Mouse (Mus musculus) Muller cell, postnatal 12 days (primary cell): ENCODE measurements around the gene Vapa.
A peak's percentile ranks its signal among the peaks of the same experiment; 100 is the strongest.

Source experiments
- DNase-seq: peaks from one replicate; pipeline ENCODE4 v3.0.0-alpha.2; 2015; ENCODE audit errors: inconsistent ontology term

Gene Vapa

GRCm38 (mm10) chr17:65613463-65614412 lies at the start of gene Vapa:
Gene Vapa (minus strand): TSS chr17:65613555.
- peak; percentile 99 for DNase-seq

GRCm38 (mm10) chr17:65662662-65663061 lies 49.3 kb upstream of the Vapa start:
- DNase-seq: no peak

- DNase-seq: no peak
Measured at GRCm38 (mm10) chr17:65658416-65658815, 45.1 kb upstream of the Vapa start.

- no peak for DNase-seq
Measured at GRCm38 (mm10) chr17:65657958-65658357, 44.6 kb upstream of the Vapa start.

GRCm38 (mm10) chr17:65656731-65657130 lies 43.4 kb upstream of the Vapa start:
- no peak for DNase-seq

- DNase-seq: no peak
Measured at GRCm38 (mm10) chr17:65656076-65656475, 42.7 kb upstream of the Vapa start.

- DNase-seq: no peak
Measured at GRCm38 (mm10) chr17:65655608-65656007, 42.3 kb upstream of the Vapa start.

- no peak for DNase-seq
Measured at GRCm38 (mm10) chr17:65650598-65650997, 37.2 kb upstream of the Vapa start.

- DNase-seq: no peak
Measured at GRCm38 (mm10) chr17:65649175-65649493, 35.8 kb upstream of the Vapa start.

- DNase-seq: peak; percentile 40
Measured at GRCm38 (mm10) chr17:65648371-65649174, 35.2 kb upstream of the Vapa start.

- DNase-seq: no peak
Measured at GRCm38 (mm10) chr17:65647961-65648360, 34.6 kb upstream of the Vapa start.

GRCm38 (mm10) chr17:65647226-65647625 lies 33.9 kb upstream of the Vapa start:
- no peak for DNase-seq

- no peak for DNase-seq
Measured at GRCm38 (mm10) chr17:65643579-65643978, 30.2 kb upstream of the Vapa start.

- DNase-seq: peak; percentile 44
Measured at GRCm38 (mm10) chr17:65643051-65643521, 29.7 kb upstream of the Vapa start.

GRCm38 (mm10) chr17:65642578-65642991 lies 29.2 kb upstream of the Vapa start:
- DNase-seq: peak; percentile 23

- no peak for DNase-seq
Measured at GRCm38 (mm10) chr17:65641734-65642218, 28.4 kb upstream of the Vapa start, which contains the start of gene Txndc2. Gene Txndc2 (minus strand): TSS chr17:65642168.

- DNase-seq: no peak
Measured at GRCm38 (mm10) chr17:65639144-65639543, 25.8 kb upstream of the Vapa start.

GRCm38 (mm10) chr17:65635715-65636360 lies 22.5 kb upstream of the Vapa start:
- DNase-seq: no peak

GRCm38 (mm10) chr17:65629943-65630342 lies 16.6 kb upstream of the Vapa start:
- DNase-seq: peak; percentile 40

- peak; percentile 67 for DNase-seq
Measured at GRCm38 (mm10) chr17:65628823-65629532, 15.6 kb upstream of the Vapa start.

GRCm38 (mm10) chr17:65626301-65626700 lies 12.9 kb upstream of the Vapa start:
- no peak for DNase-seq
